Mouse (Mus musculus): ENCODE data around the gene Kmt2e. TPM values are rescaled to one million over a fixed set of nuclear protein-coding genes. Genes with fewer than 3 reads are reported as not detected.
"Not testable (repeated sequence)": the region's sequence is repeated elsewhere in the genome, so short reads cannot be mapped to it uniquely, and the experiment has no call there.

Gene Kmt2e
- polyA plus RNA-seq, 1 experiment from 2014 or later = 92.6 TPM

DNA sequence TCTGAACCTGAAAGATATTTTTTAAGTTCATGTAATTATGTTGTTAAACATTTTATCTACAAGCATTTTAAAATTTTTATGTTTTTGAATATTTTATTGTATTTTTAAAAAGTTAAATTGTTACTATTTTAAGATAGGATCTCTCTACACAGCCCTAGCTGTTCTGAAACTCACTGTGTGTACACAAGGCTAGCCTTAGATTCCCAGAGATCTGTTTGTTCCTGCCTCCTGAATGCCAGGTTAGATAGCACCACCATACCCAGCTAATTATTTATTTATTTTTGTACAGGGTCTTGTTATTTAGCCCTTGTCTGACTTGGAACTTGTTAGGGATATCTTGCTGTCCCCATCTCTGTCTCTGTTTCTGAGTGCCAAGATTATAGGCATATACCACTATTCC, 6.3 kb downstream of the Kmt2e start:
- Histone ChIP-seq H3K27me3 (ENCODE audit: control insufficient read depth, insufficient read depth, low read length) (no peaks in the 10 kb centered on the region), H3K4me3 (ENCODE audit: low read depth, low read length) (no peak overlapping the region), H3K27ac (replicated peaks; ENCODE audit: low read depth, low read length) (no peak overlapping the region), H3K9ac (replicated peaks; ENCODE audit: low read length) (no peak overlapping the region), H3K4me1 (ENCODE audit: control insufficient read depth, insufficient read depth, low read length) (no peaks in the 10 kb centered on the region), H3K36me3 (replicated peaks; ENCODE audit: control insufficient read depth, insufficient read depth, low read depth, low read length) (no peaks in the 10 kb centered on the region), H3K9me3 (replicated peaks; ENCODE audit: control insufficient read depth, low read length) (no peaks in the 10 kb centered on the region), H3K4me2 (ENCODE audit: low read depth, low read length) (no peak overlapping the region)
- DNase-seq (ENCODE audit: low spot score) = no peak
- no peak for ATAC-seq (replicated peaks; ENCODE audit: insufficient number of reproducible peaks, low FRiP score, low TSS enrichment, low read depth)

DNA sequence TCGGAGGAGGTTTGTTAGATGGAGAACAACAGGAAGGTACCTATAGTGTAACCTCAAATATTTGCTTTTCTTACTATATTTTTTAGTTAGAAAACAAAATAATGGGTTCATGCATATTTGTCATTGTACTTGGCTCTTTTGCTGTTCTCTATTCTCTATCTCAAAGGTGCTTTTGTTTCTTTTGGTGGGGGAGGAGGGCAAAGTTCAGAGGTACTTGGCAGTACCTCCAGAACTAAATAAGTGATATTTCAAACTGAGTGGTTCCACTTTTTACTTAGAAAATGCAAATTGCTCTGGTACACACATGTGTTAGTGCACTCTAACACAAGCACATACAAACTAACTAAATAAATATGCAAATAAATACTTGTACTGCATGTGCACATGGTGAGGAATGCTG, 7.7 kb downstream of the Kmt2e start:
- ATAC-seq (replicated peaks; ENCODE audit: insufficient number of reproducible peaks, low FRiP score, low TSS enrichment, low read depth) = no peak
- no peaks in the 10 kb centered on the region for H3K9me3 ChIP-seq (replicated peaks; ENCODE audit: control insufficient read depth, low read length)
- no peaks in the 10 kb centered on the region for H3K4me1 ChIP-seq (ENCODE audit: control insufficient read depth, insufficient read depth, low read length)
- 94% methylated on average over 1 of the region's 1 CpGs for WGBS
- no peak overlapping the region for H3K4me2 ChIP-seq (ENCODE audit: low read depth, low read length)
- no peak overlapping the region for H3K4me3 ChIP-seq (ENCODE audit: low read depth, low read length)
- no peak overlapping the region for H3K27ac ChIP-seq (replicated peaks; ENCODE audit: low read depth, low read length)
- no peak for DNase-seq (ENCODE audit: low spot score)
- no peaks in the 10 kb centered on the region for H3K27me3 ChIP-seq (ENCODE audit: control insufficient read depth, insufficient read depth, low read length)
- H3K36me3 ChIP-seq (replicated peaks; ENCODE audit: control insufficient read depth, insufficient read depth, low read depth, low read length) = no peaks in the 10 kb centered on the region
- H3K9ac ChIP-seq (replicated peaks; ENCODE audit: low read length) = no peak overlapping the region

DNA sequence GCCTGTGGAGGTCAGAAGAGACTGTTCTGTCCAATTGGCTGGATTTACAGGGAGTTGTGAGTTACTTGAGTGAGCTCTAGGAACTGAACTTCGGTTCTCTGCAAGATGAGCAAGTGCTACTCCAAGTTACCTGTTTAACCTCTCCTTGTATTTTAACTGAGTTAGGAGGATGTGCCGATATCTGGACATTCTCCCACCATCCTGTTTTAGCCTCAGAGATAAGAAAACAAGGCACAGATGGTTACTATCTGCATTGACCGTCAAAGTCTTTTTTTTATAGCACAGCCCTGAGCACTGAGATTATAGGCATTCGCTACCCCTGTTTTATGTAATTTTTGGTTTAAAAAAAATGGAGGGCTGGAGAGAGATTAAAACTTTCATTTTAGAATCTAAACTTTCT, 10.2 kb downstream of the Kmt2e start:
- 85% methylated on average over 4 of the region's 4 CpGs for WGBS

DNA sequence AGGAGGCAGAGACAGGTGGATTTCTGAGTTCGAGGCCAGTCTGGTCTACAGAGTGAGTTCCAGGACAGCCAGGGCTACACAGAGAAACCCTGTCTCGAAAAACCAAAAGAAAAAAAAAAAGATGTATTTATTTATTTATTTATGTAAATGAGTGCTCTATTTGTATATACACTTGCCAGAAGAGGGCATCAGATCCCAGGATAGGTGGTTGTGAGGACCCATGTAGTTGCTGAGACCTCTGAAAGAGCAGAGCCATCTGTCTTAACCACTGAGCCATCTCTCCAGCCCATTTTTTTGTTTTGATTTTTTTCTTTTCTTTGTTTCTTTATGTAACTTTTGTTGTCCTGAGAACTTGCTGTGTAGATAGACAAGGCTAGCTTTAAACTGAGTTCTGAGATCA, 19.3 kb downstream of the Kmt2e start:
- WGBS = 91% methylated on average over 2 of the region's 2 CpGs
- not testable (repeated sequence) for ATAC-seq (replicated peaks; ENCODE audit: insufficient number of reproducible peaks, low FRiP score, low TSS enrichment, low read depth)

More for the DNA sequence above, 10.2 kb downstream of the Kmt2e start:
- DNase-seq (ENCODE audit: low spot score) = no peak
- Histone ChIP-seq H3K27me3 (ENCODE audit: control insufficient read depth, insufficient read depth, low read length) (no peaks in the 10 kb centered on the region), H3K9me3 (replicated peaks; ENCODE audit: control insufficient read depth, low read length) (no peaks in the 10 kb centered on the region), H3K4me3 (ENCODE audit: low read depth, low read length) (no peak overlapping the region), H3K36me3 (replicated peaks; ENCODE audit: control insufficient read depth, insufficient read depth, low read depth, low read length) (no peaks in the 10 kb centered on the region), H3K27ac (replicated peaks; ENCODE audit: low read depth, low read length) (no peak overlapping the region), H3K9ac (replicated peaks; ENCODE audit: low read length) (no peak overlapping the region), H3K4me1 (ENCODE audit: control insufficient read depth, insufficient read depth, low read length) (no peaks in the 10 kb centered on the region), H3K4me2 (ENCODE audit: low read depth, low read length) (no peak overlapping the region)
- ATAC-seq (replicated peaks; ENCODE audit: insufficient number of reproducible peaks, low FRiP score, low TSS enrichment, low read depth) = no peak

DNA sequence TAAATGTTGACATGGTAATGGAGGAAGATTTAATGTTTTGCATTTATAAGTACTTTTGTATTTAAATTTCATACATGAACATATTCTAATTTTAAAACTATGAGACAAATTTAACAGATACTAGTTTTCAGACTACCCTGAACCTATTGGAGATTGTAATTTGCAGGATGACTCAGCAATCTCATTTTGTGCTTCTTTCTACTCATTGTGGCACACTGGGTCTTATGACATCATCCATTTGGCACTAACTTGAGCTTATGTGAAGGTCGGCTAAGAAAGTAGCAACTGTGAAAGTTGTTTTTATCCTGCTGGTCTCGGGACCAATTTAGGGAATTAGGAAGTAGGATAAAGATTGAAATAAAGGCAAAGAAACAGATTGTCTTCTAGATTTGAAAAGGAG, 27.4 kb downstream of the Kmt2e start:
- WGBS = 76% methylated on average over 2 of the region's 2 CpGs
- H3K9ac ChIP-seq (replicated peaks; ENCODE audit: low read length) = no peak overlapping the region
- DNase-seq (ENCODE audit: low spot score) (no peak), ATAC-seq (replicated peaks; ENCODE audit: insufficient number of reproducible peaks, low FRiP score, low TSS enrichment, low read depth) (no peak)
- H3K36me3 ChIP-seq (replicated peaks; ENCODE audit: control insufficient read depth, insufficient read depth, low read depth, low read length) = no peaks in the 10 kb centered on the region; the same call in 1 of the 2 replicates
- no peak overlapping the region for H3K4me3 ChIP-seq (ENCODE audit: low read depth, low read length)
- no peaks in the 10 kb centered on the region for H3K4me1 ChIP-seq (ENCODE audit: control insufficient read depth, insufficient read depth, low read length)
- H3K9me3 ChIP-seq (replicated peaks; ENCODE audit: control insufficient read depth, low read length) = no peaks in the 10 kb centered on the region
- H3K27ac ChIP-seq (replicated peaks; ENCODE audit: low read depth, low read length) = no peak overlapping the region
- H3K4me2 ChIP-seq (ENCODE audit: low read depth, low read length) = no peak overlapping the region
- H3K27me3 ChIP-seq (ENCODE audit: control insufficient read depth, insufficient read depth, low read length) = no peaks in the 10 kb centered on the region

More for the DNA sequence above, 19.3 kb downstream of the Kmt2e start:
- not testable (repeated sequence) for H3K27me3 ChIP-seq (ENCODE audit: control insufficient read depth, insufficient read depth, low read length); H3K9ac ChIP-seq (replicated peaks; ENCODE audit: low read length); H3K4me2 ChIP-seq (ENCODE audit: low read depth, low read length); H3K4me1 ChIP-seq (ENCODE audit: control insufficient read depth, insufficient read depth, low read length); H3K27ac ChIP-seq (replicated peaks; ENCODE audit: low read depth, low read length); H3K4me3 ChIP-seq (ENCODE audit: low read depth, low read length); DNase-seq (ENCODE audit: low spot score); H3K9me3 ChIP-seq (replicated peaks; ENCODE audit: control insufficient read depth, low read length); H3K36me3 ChIP-seq (replicated peaks; ENCODE audit: control insufficient read depth, insufficient read depth, low read depth, low read length)

DNA sequence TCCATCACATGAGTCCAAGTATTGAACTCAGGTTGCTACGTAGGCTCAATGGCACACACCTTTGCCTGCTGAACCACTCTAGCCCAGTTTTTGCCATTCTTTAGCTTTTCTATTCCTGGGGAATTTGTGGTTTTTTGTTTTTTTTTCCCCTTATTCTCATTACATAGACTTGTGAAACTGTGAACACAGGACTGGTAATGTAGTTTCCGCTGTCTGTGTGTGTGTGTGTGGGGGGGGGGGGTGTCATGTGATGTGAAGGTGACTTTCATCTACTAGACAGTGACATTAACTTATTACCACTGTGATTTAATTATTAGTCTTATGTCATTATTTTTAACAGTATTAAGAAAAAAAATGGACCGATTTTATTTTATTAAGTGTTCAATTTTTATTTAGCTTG, 30.0 kb downstream of the Kmt2e start:
- H3K4me1 ChIP-seq (ENCODE audit: control insufficient read depth, insufficient read depth, low read length) = no peaks in the 10 kb centered on the region
- no peak overlapping the region for H3K27ac ChIP-seq (replicated peaks; ENCODE audit: low read depth, low read length)
- H3K36me3 ChIP-seq (replicated peaks; ENCODE audit: control insufficient read depth, insufficient read depth, low read depth, low read length) = peaks cover 2% of the 10 kb centered on the region; the same call in 1 of the 2 replicates
- no peak overlapping the region for H3K9ac ChIP-seq (replicated peaks; ENCODE audit: low read length)
- no peak for ATAC-seq (replicated peaks; ENCODE audit: insufficient number of reproducible peaks, low FRiP score, low TSS enrichment, low read depth)
- no peak overlapping the region for H3K4me3 ChIP-seq (ENCODE audit: low read depth, low read length)
- no peak overlapping the region for H3K4me2 ChIP-seq (ENCODE audit: low read depth, low read length)
- H3K9me3 ChIP-seq (replicated peaks; ENCODE audit: control insufficient read depth, low read length) = no peaks in the 10 kb centered on the region
- WGBS = 95% methylated on average over 3 of the region's 3 CpGs
- no peak for DNase-seq (ENCODE audit: low spot score)
- H3K27me3 ChIP-seq (ENCODE audit: control insufficient read depth, insufficient read depth, low read length) = no peaks in the 10 kb centered on the region

DNA sequence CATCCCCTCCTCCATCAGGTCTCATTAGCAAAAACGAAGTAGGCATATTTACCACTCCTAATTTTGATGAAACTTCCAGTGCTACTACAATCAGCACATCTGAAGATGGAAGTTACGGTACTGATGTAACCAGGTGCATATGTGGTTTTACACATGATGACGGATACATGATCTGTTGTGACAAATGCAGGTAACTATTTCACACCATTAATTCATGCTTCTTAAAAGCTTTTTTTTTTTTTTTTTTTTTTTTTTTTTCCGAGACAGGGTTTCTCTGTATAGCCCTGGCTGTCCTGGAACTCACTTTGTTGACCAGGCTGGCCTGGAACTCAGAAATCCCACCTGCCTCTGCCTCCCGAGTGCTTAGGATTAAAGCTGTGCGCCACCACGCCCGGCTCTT, 30.5 kb downstream of the Kmt2e start:
- H3K4me2 ChIP-seq (ENCODE audit: low read depth, low read length) = no peak overlapping the region
- no peaks in the 10 kb centered on the region for H3K27me3 ChIP-seq (ENCODE audit: control insufficient read depth, insufficient read depth, low read length)
- H3K4me1 ChIP-seq (ENCODE audit: control insufficient read depth, insufficient read depth, low read length) = no peaks in the 10 kb centered on the region
- no peaks in the 10 kb centered on the region for H3K9me3 ChIP-seq (replicated peaks; ENCODE audit: control insufficient read depth, low read length)
- no peak for DNase-seq (ENCODE audit: low spot score)
- ATAC-seq (replicated peaks; ENCODE audit: insufficient number of reproducible peaks, low FRiP score, low TSS enrichment, low read depth) = no peak
- WGBS = 94% methylated on average over 7 of the region's 8 CpGs
- H3K36me3 ChIP-seq (replicated peaks; ENCODE audit: control insufficient read depth, insufficient read depth, low read depth, low read length) = peaks cover 2% of the 10 kb centered on the region; the same call in 1 of the 2 replicates
- no peak overlapping the region for H3K27ac ChIP-seq (replicated peaks; ENCODE audit: low read depth, low read length)
- no peak overlapping the region for H3K9ac ChIP-seq (replicated peaks; ENCODE audit: low read length)
- no peak overlapping the region for H3K4me3 ChIP-seq (ENCODE audit: low read depth, low read length)

DNA sequence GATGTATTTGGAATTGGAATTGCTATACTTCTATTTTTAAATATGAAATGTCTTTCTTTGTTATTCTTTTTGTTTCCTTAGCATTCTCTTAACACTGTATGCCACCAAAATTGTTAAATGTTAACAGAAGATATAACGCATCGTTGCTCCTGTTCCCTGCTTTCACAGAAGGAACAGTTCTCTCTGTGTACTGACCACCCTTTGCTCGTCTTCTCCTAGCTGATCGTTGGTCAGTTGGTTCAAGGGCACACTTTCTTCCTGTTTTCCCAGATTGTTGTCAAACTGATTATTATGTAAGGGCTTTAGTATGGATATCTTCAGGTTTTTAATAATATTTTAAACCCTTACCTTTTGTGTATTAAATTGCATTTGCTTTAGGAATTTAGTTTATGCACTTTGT, 32.3 kb downstream of the Kmt2e start:
- ATAC-seq (replicated peaks; ENCODE audit: insufficient number of reproducible peaks, low FRiP score, low TSS enrichment, low read depth) (no peak), DNase-seq (ENCODE audit: low spot score) (no peak)
- no peak overlapping the region for H3K4me3 ChIP-seq (ENCODE audit: low read depth, low read length)
- H3K27me3 ChIP-seq (ENCODE audit: control insufficient read depth, insufficient read depth, low read length) = no peaks in the 10 kb centered on the region
- H3K4me2 ChIP-seq (ENCODE audit: low read depth, low read length) = no peak overlapping the region
- H3K36me3 ChIP-seq (replicated peaks; ENCODE audit: control insufficient read depth, insufficient read depth, low read depth, low read length) = peaks cover 2% of the 10 kb centered on the region; the same call in 1 of the 2 replicates
- no peak overlapping the region for H3K9ac ChIP-seq (replicated peaks; ENCODE audit: low read length)
- no peaks in the 10 kb centered on the region for H3K9me3 ChIP-seq (replicated peaks; ENCODE audit: control insufficient read depth, low read length)
- no peak overlapping the region for H3K27ac ChIP-seq (replicated peaks; ENCODE audit: low read depth, low read length)
- no peaks in the 10 kb centered on the region for H3K4me1 ChIP-seq (ENCODE audit: control insufficient read depth, insufficient read depth, low read length)
- 85% methylated on average over 4 of the region's 4 CpGs for WGBS

Data from embryonic facial prominence, embryonic 11.5 days (tissue).